ENCODE assay signal across 16 mouse cellular contexts in genomic region chr2:164930706-164931581, GRCm38 (mm10). TPM values are rescaled to one million over a fixed set of nuclear protein-coding genes. Genes with fewer than 3 reads are reported as not detected.
DNase-seq lines count a peak whose midpoint lies in the region; ATAC-seq and TF ChIP-seq lines count a peak whose summit lies in the region.
"Had no signal": no experiment of that assay in that cellular context is flagged by ENCODE, and none has a peak within 500 bp of the region (broad histone marks: within the 10 kb centered on the region; RNA-seq: fewer than 3 reads in every experiment).

No protein-coding gene starts in this region.

- H3K27ac ChIP-seq in kidney, embryonic 16.5 days (ENCODE audit: low read length): no peak overlapping the region
- peak overlapping the region; percentile 71 for H3K27ac ChIP-seq in stomach, embryonic 14.5 days (ENCODE audit: low read length)
- no peak overlapping the region for H3K27ac ChIP-seq in stomach, postnatal 0 days (replicated peaks)
- H3K27ac ChIP-seq: hindbrain, postnatal 0 days had no signal

- H3K9ac ChIP-seq in kidney, embryonic 16.5 days (replicated peaks; ENCODE audit: low read length): no peak overlapping the region
- H3K9ac ChIP-seq in stomach, embryonic 14.5 days (replicated peaks; ENCODE audit: low read depth, low read length): no peak overlapping the region
- H3K9ac ChIP-seq in stomach, postnatal 0 days (ENCODE audit: low read length): no peak overlapping the region

- no peaks in the 10 kb centered on the region for H3K4me1 ChIP-seq in kidney, embryonic 16.5 days (ENCODE audit: insufficient read depth, low read length)
- H3K4me1 ChIP-seq in stomach, embryonic 14.5 days (ENCODE audit: control insufficient read depth, insufficient read depth, low read length): 0 out of 2 replicates have a peak, but pooled peaks cover 3% of the 10 kb centered on the region
- H3K4me1 ChIP-seq in stomach, postnatal 0 days (replicated peaks; ENCODE audit: control insufficient read depth, insufficient read depth): no peaks in the 10 kb centered on the region

- ATAC-seq in kidney, embryonic 16.5 days (ENCODE audit: low FRiP score, low TSS enrichment): peak; percentile 46
- peak; percentile 67; the same call in 1 of the 2 replicates for ATAC-seq in stomach, embryonic 14.5 days (ENCODE audit: insufficient number of reproducible peaks, insufficient read depth, low FRiP score, low read depth)
- ATAC-seq in stomach, postnatal 0 days (ENCODE audit: low FRiP score, low TSS enrichment): no peak
- ATAC-seq: forebrain, embryonic 16.5 days; lung, postnatal 0 days had no signal

- H3K36me3 ChIP-seq in kidney, embryonic 16.5 days (ENCODE audit: insufficient read depth, low read length): no peaks in the 10 kb centered on the region
- no peaks in the 10 kb centered on the region for H3K36me3 ChIP-seq in stomach, embryonic 14.5 days (ENCODE audit: control insufficient read depth, insufficient read depth, low read length)
- no peaks in the 10 kb centered on the region for H3K36me3 ChIP-seq in stomach, postnatal 0 days (ENCODE audit: control insufficient read depth, insufficient read depth, low read length)

- peak; percentile 50 for DNase-seq in adrenal gland, postnatal 14 days
- DNase-seq in adrenal gland, postnatal 10 days: no peak
- no peak for DNase-seq in kidney, adult 18-20 months
- no peak for DNase-seq in stomach, postnatal 0 days (ENCODE audit: low spot score)
- no peak for DNase-seq in ovary, postnatal 10 days (ENCODE audit: low spot score)
- no peak for DNase-seq in gastrocnemius, adult 8-10 months (ENCODE audit: low spot score in 2 of 2)
- DNase-seq: cerebellum, adult 11-12 months; kidney, postnatal 25 days; thymus, adult 18-20 months had no signal

- H3K9me3 ChIP-seq in kidney, embryonic 16.5 days (ENCODE audit: low read length): no peaks in the 10 kb centered on the region
- no peaks in the 10 kb centered on the region for H3K9me3 ChIP-seq in stomach, embryonic 14.5 days (ENCODE audit: control insufficient read depth, low read depth, low read length)
- H3K9me3 ChIP-seq in stomach, postnatal 0 days (ENCODE audit: control insufficient read depth, low read length): no peaks in the 10 kb centered on the region

- no peak for TF ChIP-seq EP300 in stomach, postnatal 0 days (optimal IDR thresholded peaks at IDR 0.05)

- no peak overlapping the region for H3K4me2 ChIP-seq in kidney, embryonic 16.5 days (replicated peaks; ENCODE audit: low read depth, low read length)
- peak overlapping the region; percentile 12; the same call in 1 of the 2 replicates for H3K4me2 ChIP-seq in stomach, embryonic 14.5 days (replicated peaks; ENCODE audit: low read depth, low read length)
- H3K4me2 ChIP-seq in stomach, postnatal 0 days (replicated peaks; ENCODE audit: low read depth): no peak overlapping the region
- H3K4me2 ChIP-seq: liver, embryonic 11.5 days; midbrain, embryonic 11.5 days had no signal

- H3K27me3 ChIP-seq in kidney, embryonic 16.5 days (ENCODE audit: insufficient read depth, low read length): 0 out of 2 replicates have a peak, but pooled peaks cover 6% of the 10 kb centered on the region
- 0 out of 2 replicates have a peak, but pooled peaks cover 3% of the 10 kb centered on the region for H3K27me3 ChIP-seq in stomach, embryonic 14.5 days (ENCODE audit: control insufficient read depth, insufficient read depth, low read length)
- H3K27me3 ChIP-seq in stomach, postnatal 0 days (ENCODE audit: control insufficient read depth, insufficient read depth, low read length): 0 out of 2 replicates have a peak, but pooled peaks cover 1% of the 10 kb centered on the region

- no peak for TF ChIP-seq CTCF in stomach, postnatal 0 days (IDR thresholded peaks at IDR 0.05; ENCODE audit: low read depth)

- whole genome bisulfite sequencing in kidney, embryonic 16.5 days: 38% methylated on average over 11 of the region's 11 CpGs
- WGBS in stomach, embryonic 14.5 days: 26% methylated on average over 11 of the region's 11 CpGs
- WGBS in stomach, postnatal 0 days: 35% methylated on average over 11 of the region's 11 CpGs

- H3K4me3 ChIP-seq in kidney, embryonic 16.5 days (ENCODE audit: low read length): no peak overlapping the region
- no peak overlapping the region for H3K4me3 ChIP-seq in stomach, embryonic 14.5 days (ENCODE audit: low read depth, low read length)
- H3K4me3 ChIP-seq in stomach, postnatal 0 days (ENCODE audit: low read depth, low read length): no peak overlapping the region

RNA-seq across cellular contexts. Expression of gene Mmp9, which starts 9.6 kb away (rescaled TPM):
- 1.7 and 2.0 TPM in 2 replicates for total RNA-seq in adrenal gland, postnatal 14 days (2021)
- total RNA-seq in adrenal gland, postnatal 10 days (2021): 10 to 100 TPM in 1 of 2 experiments, 1 to 10 TPM in 1; 2.6 to 24.5 TPM
- 2.5 and 3.2 TPM in 2 replicates for polyA plus RNA-seq in kidney, embryonic 16.5 days (2015; fragmentation: Nextera tagmentation; extraction: Ambion mirVana)
- 1.2 and 1.8 TPM in 2 replicates for polyA plus RNA-seq in stomach, embryonic 14.5 days (2014; fragmentation: Nextera tagmentation; extraction: Ambion mirVana)
- polyA plus RNA-seq in stomach, postnatal 0 days (2015; fragmentation: Nextera tagmentation; extraction: Ambion mirVana): 0.87 and 1.1 TPM in 2 replicates
- total RNA-seq in gastrocnemius, adult 8-10 months (2022): under 1 TPM; 0.15 to 0.83 (median 0.58) TPM

RNA-seq across cellular contexts. Expression of gene Zfp335, which starts 19.4 kb away (rescaled TPM):
- total RNA-seq in adrenal gland, postnatal 14 days (2021): 17.3 and 19.4 TPM in 2 replicates
- 10 to 100 TPM; 13.4 to 16.2 TPM for total RNA-seq in adrenal gland, postnatal 10 days (2021)
- polyA plus RNA-seq in kidney, embryonic 16.5 days (2015; fragmentation: Nextera tagmentation; extraction: Ambion mirVana): 15.1 and 16.2 TPM in 2 replicates
- 11.8 and 12.7 TPM in 2 replicates for polyA plus RNA-seq in stomach, embryonic 14.5 days (2014; fragmentation: Nextera tagmentation; extraction: Ambion mirVana)
- 3.7 and 4.3 TPM in 2 replicates for polyA plus RNA-seq in stomach, postnatal 0 days (2015; fragmentation: Nextera tagmentation; extraction: Ambion mirVana)
- 10 to 100 TPM in 1 of 4 experiments, 1 to 10 TPM in 3; 7.7 to 10.6 (median 8.1) TPM for total RNA-seq in gastrocnemius, adult 8-10 months (2022)

RNA-seq across cellular contexts. Expression of gene Slc12a5, which starts 29.7 kb away (rescaled TPM):
- total RNA-seq in adrenal gland, postnatal 14 days (2021): 8.4 and 8.7 TPM in 2 replicates
- total RNA-seq in adrenal gland, postnatal 10 days (2021): 1 to 10 TPM; 4.5 to 7.7 TPM
- polyA plus RNA-seq in kidney, embryonic 16.5 days (2015; fragmentation: Nextera tagmentation; extraction: Ambion mirVana): 0.85 and 0.94 TPM in 2 replicates
- polyA plus RNA-seq in stomach, embryonic 14.5 days (2014; fragmentation: Nextera tagmentation; extraction: Ambion mirVana): 1.4 and 2.1 TPM in 2 replicates
- 0.12 and 0.21 TPM in 2 replicates for polyA plus RNA-seq in stomach, postnatal 0 days (2015; fragmentation: Nextera tagmentation; extraction: Ambion mirVana)
- under 1 TPM; 0.31 to 0.40 (median 0.36) TPM for total RNA-seq in gastrocnemius, adult 8-10 months (2022)

RNA-seq across cellular contexts. Expression of gene Pcif1, which starts 51.8 kb away (rescaled TPM):
- 42.3 and 54.0 TPM in 2 replicates for total RNA-seq in adrenal gland, postnatal 14 days (2021)
- 10 to 100 TPM; 47.1 to 55.0 TPM for total RNA-seq in adrenal gland, postnatal 10 days (2021)
- 74.9 and 79.7 TPM in 2 replicates for polyA plus RNA-seq in kidney, embryonic 16.5 days (2015; fragmentation: Nextera tagmentation; extraction: Ambion mirVana)
- polyA plus RNA-seq in stomach, embryonic 14.5 days (2014; fragmentation: Nextera tagmentation; extraction: Ambion mirVana): 70.6 and 87.3 TPM in 2 replicates
- polyA plus RNA-seq in stomach, postnatal 0 days (2015; fragmentation: Nextera tagmentation; extraction: Ambion mirVana): 49.2 and 51.4 TPM in 2 replicates
- total RNA-seq in gastrocnemius, adult 8-10 months (2022): 10 to 100 TPM; 24.1 to 31.0 (median 27.2) TPM
